Mouse (Mus musculus) stomach, postnatal 0 days (tissue): ENCODE measurements around the gene Dmwd. TPM values are rescaled to one million over a fixed set of nuclear protein-coding genes. Genes with fewer than 3 reads are reported as not detected.

Source experiments
- ATAC-seq: fragments of 200-750 bp; cut with Nextera tagmentation; 2 replicates; pipeline ENCODE4 v1.8.0; 2017; ENCODE audit not compliant: low FRiP score, low TSS enrichment
- DNase-seq: peaks from one replicate; pipeline ENCODE4 v3.0.0-alpha.2; 2016; ENCODE audit warnings: low spot score
- H3K27ac ChIP-seq: fragments of 300-500 bp; sonication (generic); replicated peaks from 2 replicates; pipeline ENCODE4 v1.5.1; 2014; ENCODE audit warnings: mild to moderate bottlenecking, control low read depth
- H3K27me3 ChIP-seq: fragments of 300-500 bp; sonication (generic); 2 replicates; pipeline ENCODE4 v1.6.1; 2014; ENCODE audit warnings: low read length; ENCODE audit not compliant: control insufficient read depth, insufficient read depth
- H3K36me3 ChIP-seq: fragments of 300-500 bp; sonication (generic); 2 replicates; pipeline ENCODE4 v1.6.1; 2014; ENCODE audit warnings: low read length, mixed read lengths; ENCODE audit not compliant: control insufficient read depth, insufficient read depth
- H3K4me1 ChIP-seq: fragments of 300-500 bp; sonication (generic); replicated peaks from 2 replicates; pipeline ENCODE4 v1.6.1; 2014; ENCODE audit warnings: antibody characterized with exemption; ENCODE audit not compliant: control insufficient read depth, insufficient read depth
- H3K4me2 ChIP-seq: fragments of 300-500 bp; sonication (generic); replicated peaks from 2 replicates; pipeline ENCODE4 v1.6.1; 2014; ENCODE audit warnings: low read depth, mild to moderate bottlenecking, control low read depth, moderate library complexity
- H3K4me3 ChIP-seq: fragments of 300-500 bp; sonication (generic); 2 replicates; pipeline ENCODE4 v1.5.1; 2014; ENCODE audit warnings: low read depth, low read length, control low read depth
- H3K9ac ChIP-seq: fragments of 300-500 bp; sonication (generic); 2 replicates; pipeline ENCODE4 v1.6.1; 2014; ENCODE audit warnings: mild to moderate bottlenecking, low read length, control low read depth, mixed read lengths
- H3K9me3 ChIP-seq: fragments of 300-500 bp; sonication (generic); 2 replicates; pipeline ENCODE4 v1.6.1; 2016; ENCODE audit warnings: low read length; ENCODE audit not compliant: control insufficient read depth
- CTCF ChIP-seq: IDR thresholded peaks from 2 replicates; pipeline ENCODE4 v1.5.1; 2016; ENCODE audit warnings: antibody characterized with exemption, low read depth, mild to moderate bottlenecking, moderate library complexity
- EP300 ChIP-seq: optimal IDR thresholded peaks from 2 replicates; pipeline ENCODE3; 2016; ENCODE audit warnings: antibody characterized with exemption
- WGBS: fragments of 180-500 bp; shearing (Covaris S2); extraction: QIAGEN DNeasy Blood & Tissue Kit; methylation state at CpG from one replicate; pipeline ENCODE4 v1.1.7; 2014; 5-methylcytosine and 5-hydroxymethylcytosine counted together
- polyA plus RNA-seq: library from polyadenylated mRNA; unstranded; fragments of >200 nt; fragmentation: Nextera tagmentation; extraction: Ambion mirVana; gene quantifications from 2 replicates; pipeline ENCODE4 v1.2.1, GENCODE M21; 2015

Gene Dmwd
- polyA plus RNA-seq, 1 experiment from 2014 or later: 4.5 TPM

GRCm38 (mm10) chr7:19107436-19107835, 31.4 kb downstream of the Dmwd start:
- Histone ChIP-seq H3K4me1 (no peaks in the 10 kb centered on the region), H3K27me3 (no peaks in the 10 kb centered on the region), H3K9me3 (no peaks in the 10 kb centered on the region), H3K9ac (no peak overlapping the region), H3K4me2 (no peak overlapping the region), H3K36me3 (no peaks in the 10 kb centered on the region), H3K27ac (no peak overlapping the region), H3K4me3 (no peak overlapping the region)
- ATAC-seq (no peak), DNase-seq (no peak)
- no peak for TF ChIP-seq CTCF
- TF ChIP-seq EP300: no peak
- 44% methylated on average over 3 of the region's 3 CpGs for WGBS

- 90% methylated on average over 1 of the region's 1 CpGs for WGBS
- TF ChIP-seq CTCF (no peak), EP300 (no peak)
- Histone ChIP-seq H3K4me1 (no peaks in the 10 kb centered on the region), H3K36me3 (no peaks in the 10 kb centered on the region), H3K27me3 (no peaks in the 10 kb centered on the region), H3K9me3 (no peaks in the 10 kb centered on the region), H3K4me3 (no peak overlapping the region), H3K27ac (no peak overlapping the region), H3K9ac (no peak overlapping the region), H3K4me2 (no peak overlapping the region)
- ATAC-seq (0 out of 2 replicates have a peak, but pooled peaks have one; percentile 19), DNase-seq (no peak)
These were observed 33.5 kb downstream of the Dmwd start for GRCm38 (mm10) chr7:19109565-19109964.

GRCm38 (mm10) chr7:19118028-19118771, 42.2 kb downstream of the Dmwd start, which contains the start of gene Gm4969:
TSS of gene Gm4969 (minus strand) at chr7:19118368.
- no peaks in the 10 kb centered on the region for H3K9me3 ChIP-seq
- peak; percentile 45 for ATAC-seq
- 0 out of 2 replicates have a peak within 1 kb of the TSS, but pooled peaks have one; percentile 11 for H3K4me3 ChIP-seq
- H3K4me2 ChIP-seq: peak within 1 kb of the TSS; percentile 18
- DNase-seq: peak; percentile 81
- 23% methylated on average over 61 of the region's 64 CpGs for WGBS
- H3K36me3 ChIP-seq: no peaks in the 10 kb centered on the region
- H3K27ac ChIP-seq: no peak within 1 kb of the TSS
- TF ChIP-seq CTCF (peak; percentile 54), EP300 (no peak)
- H3K4me1 ChIP-seq: no peaks in the 10 kb centered on the region; the same call in 1 of the 2 replicates
- H3K27me3 ChIP-seq: no peaks in the 10 kb centered on the region
- H3K9ac ChIP-seq: no peak within 1 kb of the TSS

- TF ChIP-seq CTCF: no peak
- TF ChIP-seq EP300: no peak
- no peak overlapping the region for H3K9ac ChIP-seq
- H3K27me3 ChIP-seq: no peaks in the 10 kb centered on the region
- H3K27ac ChIP-seq: no peak overlapping the region
- H3K4me1 ChIP-seq: no peaks in the 10 kb centered on the region; the same call in 1 of the 2 replicates
- DNase-seq: no peak
- H3K4me3 ChIP-seq: no peak overlapping the region
- ATAC-seq: peak; percentile 20
- no peaks in the 10 kb centered on the region for H3K36me3 ChIP-seq
- WGBS: 90% methylated on average over 8 of the region's 8 CpGs
- no peak overlapping the region for H3K4me2 ChIP-seq
- no peaks in the 10 kb centered on the region for H3K9me3 ChIP-seq
These were observed 43.1 kb downstream of the Dmwd start for GRCm38 (mm10) chr7:19119083-19119482.

DNA sequence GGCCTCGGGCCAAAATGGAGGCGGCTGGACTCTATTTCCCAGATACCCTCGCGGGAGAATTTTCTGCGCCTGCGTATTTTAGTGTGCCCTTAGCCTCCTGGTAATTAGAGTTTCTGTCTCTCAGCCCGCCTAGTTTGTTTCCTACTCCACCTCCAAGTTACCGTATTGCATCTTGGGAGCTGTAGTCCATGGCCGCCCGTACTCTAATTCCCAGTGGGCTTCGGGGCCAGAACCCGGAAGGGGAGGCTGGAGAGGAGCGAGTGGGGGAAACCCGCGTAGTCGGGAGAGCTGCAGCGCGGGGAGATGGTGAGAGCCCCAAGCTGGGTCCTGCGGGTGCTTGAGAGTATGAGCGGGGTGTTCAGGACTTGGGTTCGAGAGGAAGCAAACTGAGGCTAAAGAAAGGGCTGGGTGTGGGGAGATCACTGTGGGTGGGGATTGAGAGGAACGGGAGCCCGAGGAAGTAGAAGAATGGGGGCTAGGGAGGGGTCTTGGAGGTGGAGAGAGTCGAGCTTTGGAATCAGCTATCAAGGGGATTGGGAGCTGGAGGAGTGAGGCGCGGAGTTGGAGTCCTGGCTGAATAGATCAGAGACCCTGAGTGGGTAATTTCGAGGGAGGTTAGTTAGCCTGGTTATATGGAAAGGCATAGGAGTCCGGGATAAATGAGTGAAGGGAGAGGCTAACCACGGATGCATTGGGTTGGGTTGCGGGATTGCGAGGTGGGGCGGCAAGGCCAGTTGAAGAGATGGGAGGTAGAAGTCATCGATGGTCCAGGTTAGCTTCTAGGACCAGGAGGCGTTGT, 43.8 kb downstream of the Dmwd start, which contains the start of gene Fbxo46:
Fbxo46 (plus strand) TSS at position 229 of the 799 bp plus-strand sequence.
- TF ChIP-seq CTCF (no peak), EP300 (no peak)
- H3K27ac ChIP-seq: peak within 1 kb of the TSS; percentile 45
- 2% methylated on average over 34 of the region's 34 CpGs for WGBS

More for the DNA sequence above, 43.8 kb downstream of the Dmwd start, which contains the start of gene Fbxo46:
- no peaks in the 10 kb centered on the region for H3K27me3 ChIP-seq
- H3K9me3 ChIP-seq: no peaks in the 10 kb centered on the region
- H3K9ac ChIP-seq: peak within 1 kb of the TSS; percentile 73
- no peaks in the 10 kb centered on the region for H3K36me3 ChIP-seq
- ATAC-seq (peak; percentile 96), DNase-seq (peak; percentile 94)
- H3K4me1 ChIP-seq: no peaks in the 10 kb centered on the region; the same call in 1 of the 2 replicates
- peak within 1 kb of the TSS; percentile 62 for H3K4me3 ChIP-seq
- peak within 1 kb of the TSS; percentile 87 for H3K4me2 ChIP-seq
